Mouse (Mus musculus) stomach, embryonic 16.5 days (tissue): Measurements from ENCODE around the gene Gab2. TPM values are rescaled to one million over a fixed set of nuclear protein-coding genes. Genes with fewer than 3 reads are reported as not detected.

ENCODE experiments used
- ATAC-seq: fragments of 200-750 bp; cut with Nextera tagmentation; 2 replicates; pipeline ENCODE4 v1.8.0; 2017; ENCODE audit warnings: moderate number of reproducible peaks, moderate TSS enrichment; ENCODE audit not compliant: insufficient read depth, low FRiP score
- H3K27ac ChIP-seq: fragments of 300-500 bp; sonication (generic); 2 replicates; pipeline ENCODE4 v1.5.1; 2014; ENCODE audit warnings: low read length
- H3K27me3 ChIP-seq: fragments of 300-500 bp; sonication (generic); 2 replicates; pipeline ENCODE4 v1.6.1; 2014; ENCODE audit warnings: low read length, control low read depth, mixed read lengths; ENCODE audit not compliant: control insufficient read depth, insufficient read depth
- H3K36me3 ChIP-seq: fragments of 300-500 bp; sonication (generic); 2 replicates; pipeline ENCODE4 v1.6.1; 2014; ENCODE audit warnings: low read length; ENCODE audit not compliant: control insufficient read depth, insufficient read depth
- H3K4me1 ChIP-seq: fragments of 300-500 bp; sonication (generic); 2 replicates; pipeline ENCODE4 v1.6.1; 2014; ENCODE audit warnings: low read length, control low read depth, mixed read lengths; ENCODE audit not compliant: control insufficient read depth, insufficient read depth
- H3K4me2 ChIP-seq: fragments of 300-500 bp; sonication (generic); 2 replicates; pipeline ENCODE4 v1.6.1; 2014; ENCODE audit warnings: low read depth, low read length, mixed read lengths
- H3K4me3 ChIP-seq: fragments of 300-500 bp; sonication (generic); replicated peaks from 2 replicates; pipeline ENCODE4 v1.5.1; 2014; ENCODE audit warnings: mild to moderate bottlenecking, low read length
- H3K9ac ChIP-seq: fragments of 300-500 bp; sonication (generic); 2 replicates; pipeline ENCODE4 v1.6.1; 2014; ENCODE audit warnings: low read length
- H3K9me3 ChIP-seq: fragments of 300-500 bp; sonication (generic); replicated peaks from 2 replicates; pipeline ENCODE4 v1.6.1; 2016; ENCODE audit warnings: low read length, control low read depth; ENCODE audit not compliant: control insufficient read depth
- WGBS: fragments of 180-500 bp; shearing (Covaris S2); extraction: QIAGEN DNeasy Blood & Tissue Kit; methylation state at CpG from one replicate; pipeline ENCODE4 v1.1.7; 2014; 5-methylcytosine and 5-hydroxymethylcytosine counted together
- polyA plus RNA-seq: library from polyadenylated mRNA; unstranded; fragments of >200 nt; fragmentation: Nextera tagmentation; extraction: Ambion mirVana; gene quantifications from 2 replicates; pipeline ENCODE4 v1.2.1, GENCODE M21; 2015

Gab2 gene
- polyA plus RNA-seq, 1 experiment from 2014 or later: 8.3 TPM

- Histone ChIP-seq H3K4me1 (peaks cover 5% of the 10 kb centered on the region; the same call in 1 of the 2 replicates), H3K9me3 (no peaks in the 10 kb centered on the region), H3K4me3 (no peak overlapping the region), H3K4me2 (no peak overlapping the region), H3K9ac (no peak overlapping the region), H3K27ac (peak overlapping the region; percentile 0; the same call in 1 of the 2 replicates), H3K27me3 (no peaks in the 10 kb centered on the region), H3K36me3 (no peaks in the 10 kb centered on the region)
- ATAC-seq: no peak
- 66% methylated on average over 4 of the region's 4 CpGs for WGBS
These were observed 257.2 kb downstream of the Gab2 start for GRCm38 (mm10) chr7:97338593-97338992.

- H3K4me1 ChIP-seq: peaks cover 5% of the 10 kb centered on the region; the same call in 1 of the 2 replicates
- H3K9ac ChIP-seq: no peak overlapping the region
- no peaks in the 10 kb centered on the region for H3K36me3 ChIP-seq
- no peak overlapping the region for H3K4me2 ChIP-seq
- H3K27me3 ChIP-seq: no peaks in the 10 kb centered on the region
- H3K4me3 ChIP-seq: no peak overlapping the region
- H3K27ac ChIP-seq: no peak overlapping the region
- no peak for ATAC-seq
- no peaks in the 10 kb centered on the region for H3K9me3 ChIP-seq
- WGBS: 91% methylated on average over 7 of the region's 7 CpGs
These were observed 258.2 kb downstream of the Gab2 start for GRCm38 (mm10) chr7:97339623-97340022.

- ATAC-seq: peak; percentile 57; the same call in 1 of the 2 replicates
These were observed 259.8 kb downstream of the Gab2 start for GRCm38 (mm10) chr7:97340907-97341849.

GRCm38 (mm10) chr7:97342961-97343360 is 261.6 kb downstream of the Gab2 start:
- Histone ChIP-seq H3K36me3 (no peaks in the 10 kb centered on the region), H3K4me2 (no peak overlapping the region), H3K27ac (peak overlapping the region; percentile 59), H3K27me3 (no peaks in the 10 kb centered on the region), H3K9ac (no peak overlapping the region), H3K4me1 (peaks cover 12% of the 10 kb centered on the region), H3K9me3 (no peaks in the 10 kb centered on the region), H3K4me3 (no peak overlapping the region)
- ATAC-seq: peak; percentile 37; the same call in 1 of the 2 replicates
- WGBS: 37% methylated on average over 2 of the region's 2 CpGs

More at GRCm38 (mm10) chr7:97340907-97341849, 259.8 kb downstream of the Gab2 start:
- Histone ChIP-seq H3K9me3 (no peaks in the 10 kb centered on the region), H3K9ac (no peak overlapping the region), H3K27ac (peak overlapping the region; percentile 38), H3K27me3 (no peaks in the 10 kb centered on the region), H3K36me3 (no peaks in the 10 kb centered on the region), H3K4me3 (no peak overlapping the region), H3K4me2 (0 out of 2 replicates have a peak overlapping the region, but pooled peaks have one; percentile 0), H3K4me1 (peaks cover 12% of the 10 kb centered on the region)
- WGBS: 54% methylated on average over 18 of the region's 18 CpGs

- Histone ChIP-seq H3K4me3 (no peak overlapping the region), H3K4me1 (peaks cover 12% of the 10 kb centered on the region), H3K9me3 (no peaks in the 10 kb centered on the region), H3K9ac (no peak overlapping the region), H3K4me2 (no peak overlapping the region), H3K27ac (no peak overlapping the region; the same call in 1 of the 2 replicates), H3K36me3 (no peaks in the 10 kb centered on the region), H3K27me3 (no peaks in the 10 kb centered on the region)
- ATAC-seq: no peak
- 75% methylated on average over 2 of the region's 2 CpGs for WGBS
These were observed 263.3 kb downstream of the Gab2 start for GRCm38 (mm10) chr7:97344655-97345054.

GRCm38 (mm10) chr7:97345229-97345871 is 264.0 kb downstream of the Gab2 start:
- H3K27me3 ChIP-seq: no peaks in the 10 kb centered on the region
- peaks cover 12% of the 10 kb centered on the region for H3K4me1 ChIP-seq
- H3K27ac ChIP-seq: peak overlapping the region; percentile 1; the same call in 1 of the 2 replicates
- H3K36me3 ChIP-seq: no peaks in the 10 kb centered on the region
- H3K4me2 ChIP-seq: no peak overlapping the region
- no peak overlapping the region for H3K9ac ChIP-seq
- no peaks in the 10 kb centered on the region for H3K9me3 ChIP-seq
- WGBS: 34% methylated on average over 10 of the region's 10 CpGs
- no peak; the same call in 1 of the 2 replicates for ATAC-seq
- no peak overlapping the region for H3K4me3 ChIP-seq

- Histone ChIP-seq H3K27me3 (no peaks in the 10 kb centered on the region), H3K9me3 (no peaks in the 10 kb centered on the region), H3K4me3 (no peak overlapping the region), H3K9ac (no peak overlapping the region), H3K36me3 (no peaks in the 10 kb centered on the region), H3K4me2 (no peak overlapping the region), H3K4me1 (peaks cover 12% of the 10 kb centered on the region), H3K27ac (no peak overlapping the region)
- no peak for ATAC-seq
- WGBS: 78% methylated on average over 9 of the region's 9 CpGs
These were observed 264.9 kb downstream of the Gab2 start for GRCm38 (mm10) chr7:97346111-97346821.

GRCm38 (mm10) chr7:97346822-97347166 is 265.4 kb downstream of the Gab2 start:
- 75% methylated on average over 4 of the region's 4 CpGs for WGBS
- H3K4me1 ChIP-seq: peaks cover 12% of the 10 kb centered on the region
- ATAC-seq: no peak
- no peak overlapping the region for H3K27ac ChIP-seq
- no peak overlapping the region for H3K4me3 ChIP-seq
- no peak overlapping the region for H3K4me2 ChIP-seq
- no peaks in the 10 kb centered on the region for H3K9me3 ChIP-seq
- H3K9ac ChIP-seq: no peak overlapping the region
- H3K27me3 ChIP-seq: no peaks in the 10 kb centered on the region
- no peaks in the 10 kb centered on the region for H3K36me3 ChIP-seq
